Mouse (Mus musculus): Measurements from ENCODE around the gene Ubl5. TPM values are rescaled to one million over a fixed set of nuclear protein-coding genes. Genes with fewer than 3 reads are reported as not detected.

Gene Ubl5
- total RNA-seq, 2 experiments from 2014 or later, result 320 to 340 TPM

- intact Hi-C loops (cut with DNase I), result loop anchor here (5.0 to 10.0 kb wide), 2 partner anchors 184 to 213 kb away; partner anchors contain the start of gene A230050P20Rik
- DNase-seq (ENCODE audit: low spot score in 2 of 2), result peak; percentile 100
Measured at GRCm38 (mm10) chr9:20651602-20652259, 9.1 kb downstream of the Ubl5 start, which contains the start of gene Pin1. TSS of gene Pin1 (plus strand) at chr9:20652095.

GRCm38 (mm10) chr9:20652260-20652658 is 9.6 kb downstream of the Ubl5 start:
- intact Hi-C loops (cut with DNase I), result loop anchor here (5.0 to 10.0 kb wide), 2 partner anchors 185 to 213 kb away; partner anchors contain the start of gene A230050P20Rik
- peak in 1 of 2 experiments; percentile 52 for DNase-seq (ENCODE audit: low spot score in 2 of 2)

GRCm38 (mm10) chr9:20653859-20654258 is 11.2 kb downstream of the Ubl5 start:
- DNase-seq (ENCODE audit: low spot score in 2 of 2), result no peak
- intact Hi-C loops (cut with DNase I), result loop anchor here (5.0 to 10.0 kb wide), 2 partner anchors 187 to 211 kb away; partner anchors contain the start of gene A230050P20Rik

GRCm38 (mm10) chr9:20657546-20657945 is 14.9 kb downstream of the Ubl5 start:
- DNase-seq (ENCODE audit: low spot score in 2 of 2), result no peak
- intact Hi-C loops (cut with DNase I), result loop anchor here (10.0 kb wide), 1 partner anchor 207 kb away; the partner anchor contains the start of gene A230050P20Rik

- peak; percentile 80 to 86 for DNase-seq (ENCODE audit: low spot score in 2 of 2)
- intact Hi-C loops (cut with DNase I), result loop anchor here (1.0 to 5.0 kb wide), 3 partner anchors 64 to 150 kb away; no protein-coding TSS in a partner anchor
Measured at GRCm38 (mm10) chr9:20662325-20662724, 19.6 kb downstream of the Ubl5 start.

- peak in 1 of 2 experiments; percentile 35 for DNase-seq (ENCODE audit: low spot score in 2 of 2)
- intact Hi-C loops (cut with DNase I), result loop anchor here (1.0 to 5.0 kb wide), 3 partner anchors 64 to 149 kb away; no protein-coding TSS in a partner anchor
Measured at GRCm38 (mm10) chr9:20662874-20663273, 20.2 kb downstream of the Ubl5 start.

- peak; percentile 77 to 91 for DNase-seq (ENCODE audit: low spot score in 2 of 2)
- intact Hi-C loops (cut with DNase I), result loop anchor here (2.0 to 5.0 kb wide), 3 partner anchors 21 to 148 kb away; no protein-coding TSS in a partner anchor
Measured at GRCm38 (mm10) chr9:20663956-20664355, 21.3 kb downstream of the Ubl5 start.

- intact Hi-C loops (cut with DNase I), result loop anchor here (2.0 to 5.0 kb wide), 2 partner anchors 20 to 148 kb away; no protein-coding TSS in a partner anchor
- peak; percentile 65 to 75 for DNase-seq (ENCODE audit: low spot score in 2 of 2)
Measured at GRCm38 (mm10) chr9:20664366-20664765, 21.7 kb downstream of the Ubl5 start.

- intact Hi-C loops (cut with DNase I), result loop anchor here (2.0 to 5.0 kb wide), 2 partner anchors 20 to 147 kb away; no protein-coding TSS in a partner anchor
Measured at GRCm38 (mm10) chr9:20664982-20665637, 22.4 kb downstream of the Ubl5 start.

GRCm38 (mm10) chr9:20665925-20666324 is 23.2 kb downstream of the Ubl5 start:
- intact Hi-C loops (cut with DNase I), result loop anchor here (2.0 kb wide), 1 partner anchor 19 kb away; no protein-coding TSS in a partner anchor
- DNase-seq (ENCODE audit: low spot score in 2 of 2), result no peak

More at GRCm38 (mm10) chr9:20664982-20665637, 22.4 kb downstream of the Ubl5 start:
- no peak for DNase-seq (ENCODE audit: low spot score in 2 of 2)

- intact Hi-C loops (cut with DNase I), result no loop called here
- DNase-seq (ENCODE audit: low spot score in 2 of 2), result no peak
Measured at GRCm38 (mm10) chr9:20666510-20667034, 23.9 kb downstream of the Ubl5 start.

GRCm38 (mm10) chr9:20668065-20668464 is 25.4 kb downstream of the Ubl5 start:
- no peak for DNase-seq (ENCODE audit: low spot score in 2 of 2)
- intact Hi-C loops (cut with DNase I), result no loop called here

- no peak for DNase-seq (ENCODE audit: low spot score in 2 of 2)
- intact Hi-C loops (cut with DNase I), result no loop called here
Measured at GRCm38 (mm10) chr9:20672047-20672446, 29.4 kb downstream of the Ubl5 start.

- intact Hi-C loops (cut with DNase I), result no loop called here
- DNase-seq (ENCODE audit: low spot score in 2 of 2), result peak; percentile 39 to 58
Measured at GRCm38 (mm10) chr9:20677892-20678291, 35.2 kb downstream of the Ubl5 start.

- no peak for DNase-seq (ENCODE audit: low spot score in 2 of 2)
- intact Hi-C loops (cut with DNase I), result no loop called here
Measured at GRCm38 (mm10) chr9:20680378-20680958, 37.8 kb downstream of the Ubl5 start.

- no peak for DNase-seq (ENCODE audit: low spot score in 2 of 2)
- intact Hi-C loops (cut with DNase I), result no loop called here
Measured at GRCm38 (mm10) chr9:20681546-20682388, 39.1 kb downstream of the Ubl5 start.

- peak; percentile 40 to 77 for DNase-seq (ENCODE audit: low spot score in 2 of 2)
- intact Hi-C loops (cut with DNase I), result no loop called here
Measured at GRCm38 (mm10) chr9:20682389-20682722, 39.7 kb downstream of the Ubl5 start.

GRCm38 (mm10) chr9:20685081-20685861 is 42.6 kb downstream of the Ubl5 start:
- intact Hi-C loops (cut with DNase I), result loop anchor here (2.0 kb wide), 2 partner anchors 20 to 42 kb away; no protein-coding TSS in a partner anchor
- DNase-seq (ENCODE audit: low spot score in 2 of 2), result peak; percentile 67 to 96

Data from left cerebral cortex, postnatal 25 days (tissue).